Mouse (Mus musculus) liver, adult 2 months (tissue): ENCODE data around the gene Tm4sf20.

Experiments used
- CTCF ChIP-seq: fragments of 200-500 bp; IDR thresholded peaks from 2 replicates; pipeline ENCODE4 v1.5.1; 2011; ENCODE audit warnings: low read depth, low read length, control low read depth
- POLR2A ChIP-seq: fragments of 200-500 bp; IDR thresholded peaks from 2 replicates; pipeline ENCODE4 v1.6.1; 2011; ENCODE audit warnings: low read length, control low read depth; ENCODE audit not compliant: insufficient read depth; ENCODE audit errors: extremely low read depth

GRCm38 (mm10) chr1:82792238-82792637, 24.0 kb upstream of the Tm4sf20 start:
- no peak for TF ChIP-seq CTCF
- no peak for TF ChIP-seq POLR2A
